Mouse (Mus musculus) forebrain, embryonic 14.5 days (tissue): Measurements from ENCODE around the gene Pip4k2a. TPM values are rescaled to one million over a fixed set of nuclear protein-coding genes. Genes with fewer than 3 reads are reported as not detected.

ENCODE experiments used
- ATAC-seq: fragments of 200-750 bp; cut with Nextera tagmentation; 2 replicates; pipeline ENCODE4 v1.8.0; 2017; ENCODE audit warnings: mild to moderate bottlenecking, moderate library complexity
- DNase-seq: peaks from one replicate; pipeline ENCODE4 v3.0.0-alpha.2; 2015; ENCODE audit warnings: low spot score
- H3K27ac ChIP-seq: fragments of 300-500 bp; sonication (generic); 2 replicates; pipeline ENCODE4 v1.5.1; 2014; ENCODE audit warnings: low read depth, mild to moderate bottlenecking, control low read depth, low read length, moderate library complexity
- H3K27me3 ChIP-seq: fragments of 300-500 bp; sonication (generic); replicated peaks from 2 replicates; pipeline ENCODE4 v1.6.1; 2014; ENCODE audit warnings: low read length, control low read depth, mixed read lengths; ENCODE audit not compliant: control insufficient read depth, insufficient read depth
- H3K36me3 ChIP-seq: fragments of 300-500 bp; sonication (generic); 2 replicates; pipeline ENCODE4 v1.6.1; 2014; ENCODE audit warnings: low read length, control low read depth; ENCODE audit not compliant: control insufficient read depth, insufficient read depth
- H3K4me1 ChIP-seq: fragments of 300-500 bp; sonication (generic); 2 replicates; pipeline ENCODE4 v1.6.1; 2014; ENCODE audit warnings: antibody characterized with exemption, low read length, control low read depth; ENCODE audit not compliant: control insufficient read depth, insufficient read depth
- H3K4me2 ChIP-seq: fragments of 300-500 bp; sonication (generic); 2 replicates; pipeline ENCODE4 v1.6.1; 2014; ENCODE audit warnings: mild to moderate bottlenecking, control low read depth, low read length
- H3K4me3 ChIP-seq: fragments of 300-500 bp; sonication (generic); 2 replicates; pipeline ENCODE4 v1.5.1; 2014; ENCODE audit warnings: low read depth, low read length, control low read depth
- H3K9ac ChIP-seq: fragments of 300-500 bp; sonication (generic); 2 replicates; pipeline ENCODE4 v1.6.1; 2014; ENCODE audit warnings: mild to moderate bottlenecking, low read length, control low read depth, moderate library complexity
- H3K9me3 ChIP-seq: fragments of 300-500 bp; sonication (generic); replicated peaks from 2 replicates; pipeline ENCODE4 v1.6.1; 2016; ENCODE audit warnings: low read length, control low read depth, mixed read lengths; ENCODE audit not compliant: control insufficient read depth
- WGBS: fragments of 180-500 bp; shearing (Covaris S2); extraction: QIAGEN DNeasy Blood & Tissue Kit; methylation state at CpG from one replicate; pipeline ENCODE4 v1.1.7; 2014; 5-methylcytosine and 5-hydroxymethylcytosine counted together
- polyA plus RNA-seq: library from polyadenylated mRNA; unstranded; fragments of >200 nt; fragmentation: Nextera tagmentation; extraction: Ambion mirVana; gene quantifications from 2 replicates; pipeline ENCODE4 v1.2.1, GENCODE M21; 2014

Pip4k2a gene
- polyA plus RNA-seq, 1 experiment from 2014 or later: 11.0 TPM

- ATAC-seq (0 out of 2 replicates have a peak, but pooled peaks have one; percentile 18), DNase-seq (no peak)
- Histone ChIP-seq H3K36me3 (no peaks in the 10 kb centered on the region), H3K4me3 (no peak overlapping the region), H3K27me3 (no peaks in the 10 kb centered on the region), H3K9me3 (peaks cover 5% of the 10 kb centered on the region; the same call in 1 of the 2 replicates), H3K4me2 (no peak overlapping the region), H3K4me1 (no peaks in the 10 kb centered on the region), H3K27ac (no peak overlapping the region), H3K9ac (no peak overlapping the region; the same call in 1 of the 2 replicates)
- WGBS: 54% methylated on average over 4 of the region's 4 CpGs
These were observed 22.9 kb downstream of the Pip4k2a start for GRCm38 (mm10) chr2:18974882-18975645.

- Histone ChIP-seq H3K4me2 (no peak overlapping the region), H3K36me3 (no peaks in the 10 kb centered on the region), H3K9me3 (peaks cover 5% of the 10 kb centered on the region; the same call in 1 of the 2 replicates), H3K27me3 (no peaks in the 10 kb centered on the region), H3K9ac (no peak overlapping the region), H3K4me1 (no peaks in the 10 kb centered on the region), H3K27ac (no peak overlapping the region), H3K4me3 (no peak overlapping the region)
- 94% methylated on average over 3 of the region's 3 CpGs for WGBS
- DNase-seq (no peak), ATAC-seq (no peak)
These were observed 26.4 kb downstream of the Pip4k2a start for GRCm38 (mm10) chr2:18971564-18971963.

GRCm38 (mm10) chr2:18970461-18970860 lies 27.5 kb downstream of the Pip4k2a start:
- no peak for DNase-seq
- H3K4me1 ChIP-seq: no peaks in the 10 kb centered on the region
- H3K36me3 ChIP-seq: no peaks in the 10 kb centered on the region
- no peak overlapping the region for H3K9ac ChIP-seq
- no peak overlapping the region for H3K4me3 ChIP-seq
- no peaks in the 10 kb centered on the region for H3K27me3 ChIP-seq
- H3K9me3 ChIP-seq: peaks cover 5% of the 10 kb centered on the region; the same call in 1 of the 2 replicates
- ATAC-seq: no peak
- H3K4me2 ChIP-seq: no peak overlapping the region
- WGBS: 90% methylated on average over 2 of the region's 2 CpGs
- H3K27ac ChIP-seq: no peak overlapping the region

GRCm38 (mm10) chr2:18969066-18969681 lies 28.8 kb downstream of the Pip4k2a start:
- DNase-seq (no peak), ATAC-seq (no peak)
- peaks cover 5% of the 10 kb centered on the region; the same call in 1 of the 2 replicates for H3K9me3 ChIP-seq
- no peak overlapping the region for H3K9ac ChIP-seq
- no peaks in the 10 kb centered on the region for H3K4me1 ChIP-seq
- H3K36me3 ChIP-seq: no peaks in the 10 kb centered on the region
- no peak overlapping the region for H3K4me3 ChIP-seq
- H3K27me3 ChIP-seq: no peaks in the 10 kb centered on the region
- 83% methylated on average over 5 of the region's 5 CpGs for WGBS
- no peak overlapping the region for H3K27ac ChIP-seq
- H3K4me2 ChIP-seq: no peak overlapping the region

GRCm38 (mm10) chr2:18967451-18968063 lies 30.4 kb downstream of the Pip4k2a start:
- Histone ChIP-seq H3K9me3 (no peaks in the 10 kb centered on the region), H3K36me3 (no peaks in the 10 kb centered on the region), H3K4me2 (no peak overlapping the region), H3K27me3 (no peaks in the 10 kb centered on the region), H3K27ac (no peak overlapping the region), H3K9ac (no peak overlapping the region), H3K4me1 (no peaks in the 10 kb centered on the region), H3K4me3 (no peak overlapping the region)
- DNase-seq (no peak), ATAC-seq (no peak)
- WGBS: 94% methylated on average over 5 of the region's 5 CpGs

GRCm38 (mm10) chr2:18966566-18966965 lies 31.4 kb downstream of the Pip4k2a start:
- Histone ChIP-seq H3K9me3 (no peaks in the 10 kb centered on the region), H3K36me3 (no peaks in the 10 kb centered on the region), H3K4me3 (no peak overlapping the region), H3K9ac (no peak overlapping the region), H3K4me1 (no peaks in the 10 kb centered on the region), H3K27ac (no peak overlapping the region), H3K27me3 (no peaks in the 10 kb centered on the region), H3K4me2 (no peak overlapping the region)
- 89% methylated on average over 5 of the region's 5 CpGs for WGBS
- no peak for DNase-seq
- no peak for ATAC-seq

- Histone ChIP-seq H3K9ac (no peak overlapping the region), H3K4me3 (no peak overlapping the region), H3K27me3 (no peaks in the 10 kb centered on the region), H3K9me3 (no peaks in the 10 kb centered on the region), H3K4me1 (no peaks in the 10 kb centered on the region), H3K4me2 (no peak overlapping the region), H3K27ac (no peak overlapping the region), H3K36me3 (no peaks in the 10 kb centered on the region)
- 97% methylated on average over 2 of the region's 2 CpGs for WGBS
- ATAC-seq: no peak
- no peak for DNase-seq
These were observed 32.0 kb downstream of the Pip4k2a start for GRCm38 (mm10) chr2:18965950-18966349.

GRCm38 (mm10) chr2:18965108-18965507 lies 32.8 kb downstream of the Pip4k2a start:
- no peaks in the 10 kb centered on the region for H3K36me3 ChIP-seq
- 78% methylated on average over 3 of the region's 3 CpGs for WGBS
- no peaks in the 10 kb centered on the region for H3K4me1 ChIP-seq
- no peaks in the 10 kb centered on the region for H3K27me3 ChIP-seq
- no peak overlapping the region for H3K27ac ChIP-seq
- H3K4me3 ChIP-seq: no peak overlapping the region
- no peak overlapping the region for H3K4me2 ChIP-seq
- DNase-seq: no peak
- H3K9me3 ChIP-seq: no peaks in the 10 kb centered on the region
- ATAC-seq: no peak
- no peak overlapping the region for H3K9ac ChIP-seq
